Mouse (Mus musculus) lung, postnatal 0 days (tissue): Measurements from ENCODE around the gene Perm1.

Source experiments
- CTCF ChIP-seq: IDR thresholded peaks from 2 replicates; pipeline ENCODE4 v1.5.1; 2016; ENCODE audit warnings: antibody characterized with exemption, mild to moderate bottlenecking
- EP300 ChIP-seq: IDR thresholded peaks from 2 replicates; pipeline ENCODE4 v1.6.1; 2016; ENCODE audit warnings: antibody characterized with exemption, mild to moderate bottlenecking, control low read depth

GRCm38 (mm10) chr4:156168611-156169010 lies 47.1 kb upstream of the Perm1 start:
- TF ChIP-seq CTCF: no peak
- no peak for TF ChIP-seq EP300
